Mouse (Mus musculus) forebrain, embryonic 11.5 days (tissue): ENCODE measurements at regions not wholly inside any gene's neighbourhood (a gene's known extent, or its start where the extent isn't known, plus 50 kb on each side); places are given as distances from the start of the nearest gene placed in this dataset.

Experiments
- ATAC-seq: fragments of 200-750 bp; cut with Nextera tagmentation; replicated peaks from 2 replicates; pipeline ENCODE4 v1.8.0; 2017; ENCODE audit warnings: moderate TSS enrichment; ENCODE audit not compliant: low FRiP score
- DNase-seq: peaks from one replicate; pipeline ENCODE4 v3.0.0-alpha.2; 2017; ENCODE audit warnings: low spot score
- H3K27ac ChIP-seq: fragments of 300-500 bp; sonication (generic); 2 replicates; pipeline ENCODE4 v1.5.1; 2014; ENCODE audit warnings: low read depth, low read length
- H3K27me3 ChIP-seq: fragments of 300-500 bp; sonication (generic); 2 replicates; pipeline ENCODE4 v1.6.1; 2014; ENCODE audit warnings: mild to moderate bottlenecking, low read length, mixed read lengths; ENCODE audit not compliant: control insufficient read depth, insufficient read depth
- H3K36me3 ChIP-seq: fragments of 300-500 bp; sonication (generic); 2 replicates; pipeline ENCODE4 v1.6.1; 2014; ENCODE audit warnings: mild to moderate bottlenecking, low read length, moderate library complexity, mixed read lengths; ENCODE audit not compliant: control insufficient read depth, insufficient read depth
- H3K4me1 ChIP-seq: fragments of 300-500 bp; sonication (generic); replicated peaks from 2 replicates; pipeline ENCODE4 v1.6.1; 2014; ENCODE audit warnings: low read length, mixed read lengths; ENCODE audit not compliant: control insufficient read depth, insufficient read depth
- H3K4me2 ChIP-seq: fragments of 300-500 bp; sonication (generic); 2 replicates; pipeline ENCODE4 v1.6.1; 2014; ENCODE audit warnings: low read depth, mild to moderate bottlenecking, low read length, moderate library complexity, mixed read lengths; ENCODE audit not compliant: severe bottlenecking
- H3K4me3 ChIP-seq: fragments of 300-500 bp; sonication (generic); 2 replicates; pipeline ENCODE4 v1.5.1; 2014; ENCODE audit warnings: low read depth, low read length
- H3K9ac ChIP-seq: fragments of 300-500 bp; sonication (generic); 2 replicates; pipeline ENCODE4 v1.6.1; 2014; ENCODE audit warnings: low read length
- H3K9me3 ChIP-seq: fragments of 300-500 bp; sonication (generic); 2 replicates; pipeline ENCODE4 v1.6.1; 2016; ENCODE audit warnings: low read length, mixed read lengths; ENCODE audit not compliant: control insufficient read depth
- WGBS: fragments of 180-500 bp; shearing (Covaris S2); extraction: QIAGEN DNeasy Blood & Tissue Kit; methylation state at CpG from one replicate; pipeline ENCODE4 v1.1.7; 2014; 5-methylcytosine and 5-hydroxymethylcytosine counted together

GRCm38 (mm10) chr9:101471665-101472064, 220.1 kb upstream of the Ppp2r3a start:
- Histone ChIP-seq H3K36me3 (no peaks in the 10 kb centered on the region), H3K27me3 (no peaks in the 10 kb centered on the region), H3K4me1 (peaks cover 9% of the 10 kb centered on the region; the same call in 1 of the 2 replicates), H3K4me2 (no peak overlapping the region), H3K27ac (peak overlapping the region; percentile 2; the same call in 1 of the 2 replicates), H3K9me3 (no peaks in the 10 kb centered on the region), H3K4me3 (no peak overlapping the region), H3K9ac (no peak overlapping the region)
- DNase-seq: no peak
- ATAC-seq: no peak
- WGBS: 17% methylated on average over 3 of the region's 3 CpGs

GRCm38 (mm10) chr9:101469756-101470155, 218.2 kb upstream of the Ppp2r3a start:
- H3K9me3 ChIP-seq: no peaks in the 10 kb centered on the region
- 81% methylated on average over 3 of the region's 3 CpGs for WGBS
- H3K36me3 ChIP-seq: no peaks in the 10 kb centered on the region
- H3K27me3 ChIP-seq: no peaks in the 10 kb centered on the region
- DNase-seq (no peak), ATAC-seq (no peak)
- peaks cover 10% of the 10 kb centered on the region; the same call in 1 of the 2 replicates for H3K4me1 ChIP-seq
- no peak overlapping the region for H3K4me2 ChIP-seq
- no peak overlapping the region for H3K27ac ChIP-seq
- no peak overlapping the region for H3K4me3 ChIP-seq
- no peak overlapping the region for H3K9ac ChIP-seq

GRCm38 (mm10) chr9:101464727-101465427, 213.3 kb upstream of the Ppp2r3a start:
- Histone ChIP-seq H3K9me3 (no peaks in the 10 kb centered on the region), H3K4me1 (peaks cover 2% of the 10 kb centered on the region; the same call in 1 of the 2 replicates), H3K4me3 (no peak overlapping the region), H3K27me3 (no peaks in the 10 kb centered on the region), H3K9ac (no peak overlapping the region), H3K27ac (no peak overlapping the region), H3K4me2 (0 out of 2 replicates have a peak overlapping the region, but pooled peaks have one; percentile 3), H3K36me3 (no peaks in the 10 kb centered on the region)
- WGBS: 45% methylated on average over 18 of the region's 18 CpGs
- ATAC-seq: no peak
- DNase-seq: no peak

- Histone ChIP-seq H3K4me1 (no peaks in the 10 kb centered on the region), H3K27ac (no peak overlapping the region), H3K4me2 (no peak overlapping the region), H3K27me3 (no peaks in the 10 kb centered on the region), H3K36me3 (no peaks in the 10 kb centered on the region), H3K9me3 (no peaks in the 10 kb centered on the region), H3K9ac (no peak overlapping the region), H3K4me3 (no peak overlapping the region)
- no peak for DNase-seq
- WGBS: 69% methylated on average over 11 of the region's 11 CpGs
- ATAC-seq: no peak
Measured at GRCm38 (mm10) chr9:101458947-101459627, 207.5 kb upstream of the Ppp2r3a start.

GRCm38 (mm10) chr9:101458306-101458946, 206.8 kb upstream of the Ppp2r3a start:
- H3K36me3 ChIP-seq: no peaks in the 10 kb centered on the region
- DNase-seq (no peak), ATAC-seq (no peak)
- no peaks in the 10 kb centered on the region for H3K27me3 ChIP-seq
- 90% methylated on average over 10 of the region's 10 CpGs for WGBS
- H3K27ac ChIP-seq: no peak overlapping the region
- no peaks in the 10 kb centered on the region for H3K4me1 ChIP-seq
- H3K4me2 ChIP-seq: no peak overlapping the region
- no peak overlapping the region for H3K4me3 ChIP-seq
- no peak overlapping the region for H3K9ac ChIP-seq
- H3K9me3 ChIP-seq: no peaks in the 10 kb centered on the region

- H3K36me3 ChIP-seq: no peaks in the 10 kb centered on the region
- DNase-seq: no peak
- H3K9me3 ChIP-seq: no peaks in the 10 kb centered on the region
- H3K4me2 ChIP-seq: no peak overlapping the region
- no peak for ATAC-seq
- 87% methylated on average over 2 of the region's 2 CpGs for WGBS
- no peak overlapping the region for H3K9ac ChIP-seq
- no peaks in the 10 kb centered on the region for H3K27me3 ChIP-seq
- H3K4me3 ChIP-seq: no peak overlapping the region
- H3K4me1 ChIP-seq: no peaks in the 10 kb centered on the region
- no peak overlapping the region for H3K27ac ChIP-seq
Measured at GRCm38 (mm10) chr9:101446316-101446715, 194.7 kb upstream of the Ppp2r3a start.

- no peak for DNase-seq
- 92% methylated on average over 5 of the region's 5 CpGs for WGBS
- H3K4me1 ChIP-seq: no peaks in the 10 kb centered on the region
Measured at GRCm38 (mm10) chr9:101445764-101446163, 194.2 kb upstream of the Ppp2r3a start.

GRCm38 (mm10) chr9:101445293-101445692, 193.7 kb upstream of the Ppp2r3a start:
- 89% methylated on average over 1 of the region's 1 CpGs for WGBS
- no peaks in the 10 kb centered on the region for H3K9me3 ChIP-seq
- DNase-seq (no peak), ATAC-seq (no peak)
- no peak overlapping the region for H3K9ac ChIP-seq
- H3K27me3 ChIP-seq: no peaks in the 10 kb centered on the region
- H3K4me1 ChIP-seq: no peaks in the 10 kb centered on the region
- H3K4me3 ChIP-seq: no peak overlapping the region
- no peak overlapping the region for H3K4me2 ChIP-seq
- no peak overlapping the region for H3K27ac ChIP-seq
- no peaks in the 10 kb centered on the region for H3K36me3 ChIP-seq

More at GRCm38 (mm10) chr9:101445764-101446163, 194.2 kb upstream of the Ppp2r3a start:
- H3K27ac ChIP-seq: no peak overlapping the region
- H3K36me3 ChIP-seq: no peaks in the 10 kb centered on the region
- no peak overlapping the region for H3K9ac ChIP-seq
- H3K27me3 ChIP-seq: no peaks in the 10 kb centered on the region
- H3K9me3 ChIP-seq: no peaks in the 10 kb centered on the region
- ATAC-seq: no peak
- H3K4me2 ChIP-seq: no peak overlapping the region
- no peak overlapping the region for H3K4me3 ChIP-seq
